Mouse (Mus musculus): ENCODE data around the gene Fam172a. TPM values are rescaled to one million over a fixed set of nuclear protein-coding genes. Genes with fewer than 3 reads are reported as not detected.
A peak's percentile ranks its signal among the peaks of the same experiment; 100 is the strongest.

The Fam172a gene
- polyA plus RNA-seq, 1 experiment = 5.3 TPM

DNA sequence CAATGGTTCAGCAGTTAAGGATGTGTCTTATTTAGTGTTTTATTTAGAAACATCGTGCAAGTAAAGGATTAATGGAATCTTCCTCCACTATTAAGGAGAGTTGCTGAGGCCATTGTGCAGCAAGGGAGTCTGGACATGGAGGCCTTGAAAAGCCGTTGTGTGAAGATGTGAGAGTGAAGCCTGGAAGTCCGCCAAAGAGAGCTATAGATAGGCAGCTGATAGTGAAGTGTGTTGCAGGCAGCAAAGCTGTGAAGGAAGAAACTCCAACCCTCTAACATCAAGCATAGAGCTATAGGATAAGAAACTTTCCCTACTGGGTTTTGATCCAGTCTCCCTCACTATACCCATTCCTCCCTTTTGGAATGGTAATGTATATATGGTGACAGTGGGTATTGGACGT lies 385.9 kb downstream of the Fam172a start:
- no peak for DNase-seq
- Histone ChIP-seq H3K4me1 (ENCODE audit: control insufficient read depth, insufficient read depth, low read length) (no peaks in the 10 kb centered on the region), H3K36me3 (ENCODE audit: control insufficient read depth, insufficient read depth, low read length) (no peaks in the 10 kb centered on the region), H3K27me3 (replicated peaks; ENCODE audit: control insufficient read depth, insufficient read depth, low read length) (no peaks in the 10 kb centered on the region), H3K27ac (ENCODE audit: insufficient read depth, low read depth, low read length) (no peak overlapping the region), H3K4me3 (ENCODE audit: insufficient read depth, low read depth, low read length) (no peak overlapping the region)
- TF ChIP-seq POLR2A (IDR thresholded peaks at IDR 0.05; ENCODE audit: low read depth, low read length) (no peak), CTCF (conservative IDR thresholded peaks at IDR 0.05; ENCODE audit: insufficient read depth, insufficient read length, low read depth, low read length) (no peak)
- 92% methylated on average over 4 of the region's 4 CpGs for WGBS

DNA sequence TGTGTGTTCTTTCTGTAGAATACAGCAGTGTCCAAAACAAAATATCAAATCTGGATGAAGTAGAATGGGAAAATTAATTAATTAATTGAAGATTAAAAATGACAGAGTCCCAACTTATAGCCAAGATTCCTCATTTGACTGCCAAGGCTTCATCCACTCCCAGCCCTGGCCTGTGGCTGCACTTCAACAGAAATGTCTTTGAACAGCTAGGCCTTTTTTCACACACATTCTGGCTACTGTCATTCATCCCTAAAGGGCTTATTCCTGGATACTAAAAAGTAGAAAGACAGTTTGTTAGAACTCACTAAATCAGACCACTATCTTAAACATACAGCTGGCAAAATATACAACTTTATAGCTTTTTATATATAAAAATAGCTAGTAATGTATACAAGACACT lies 388.9 kb downstream of the Fam172a start:
- H3K4me1 ChIP-seq (ENCODE audit: control insufficient read depth, insufficient read depth, low read length) = no peaks in the 10 kb centered on the region
- no peaks in the 10 kb centered on the region; the same call in 1 of the 2 replicates for H3K27me3 ChIP-seq (replicated peaks; ENCODE audit: control insufficient read depth, insufficient read depth, low read length)
- TF ChIP-seq CTCF (conservative IDR thresholded peaks at IDR 0.05; ENCODE audit: insufficient read depth, insufficient read length, low read depth, low read length) (no peak), POLR2A (IDR thresholded peaks at IDR 0.05; ENCODE audit: low read depth, low read length) (no peak)
- no peaks in the 10 kb centered on the region for H3K36me3 ChIP-seq (ENCODE audit: control insufficient read depth, insufficient read depth, low read length)
- DNase-seq = no peak
- H3K27ac ChIP-seq (ENCODE audit: insufficient read depth, low read depth, low read length) = no peak overlapping the region
- H3K4me3 ChIP-seq (ENCODE audit: insufficient read depth, low read depth, low read length) = no peak overlapping the region

- Histone ChIP-seq H3K27me3 (replicated peaks; ENCODE audit: control insufficient read depth, insufficient read depth, low read length) (no peaks in the 10 kb centered on the region; the same call in 1 of the 2 replicates), H3K4me1 (ENCODE audit: control insufficient read depth, insufficient read depth, low read length) (no peaks in the 10 kb centered on the region), H3K36me3 (ENCODE audit: control insufficient read depth, insufficient read depth, low read length) (no peaks in the 10 kb centered on the region), H3K4me3 (ENCODE audit: insufficient read depth, low read depth, low read length) (no peak overlapping the region), H3K27ac (ENCODE audit: insufficient read depth, low read depth, low read length) (no peak overlapping the region)
- TF ChIP-seq CTCF (conservative IDR thresholded peaks at IDR 0.05; ENCODE audit: insufficient read depth, insufficient read length, low read depth, low read length) (no peak), POLR2A (IDR thresholded peaks at IDR 0.05; ENCODE audit: low read depth, low read length) (no peak)
- 96% methylated on average over 3 of the region's 3 CpGs for WGBS
- DNase-seq = no peak
Observed at GRCm38 (mm10) chr13:78091949-78092348, 390.1 kb downstream of the Fam172a start.

DNA sequence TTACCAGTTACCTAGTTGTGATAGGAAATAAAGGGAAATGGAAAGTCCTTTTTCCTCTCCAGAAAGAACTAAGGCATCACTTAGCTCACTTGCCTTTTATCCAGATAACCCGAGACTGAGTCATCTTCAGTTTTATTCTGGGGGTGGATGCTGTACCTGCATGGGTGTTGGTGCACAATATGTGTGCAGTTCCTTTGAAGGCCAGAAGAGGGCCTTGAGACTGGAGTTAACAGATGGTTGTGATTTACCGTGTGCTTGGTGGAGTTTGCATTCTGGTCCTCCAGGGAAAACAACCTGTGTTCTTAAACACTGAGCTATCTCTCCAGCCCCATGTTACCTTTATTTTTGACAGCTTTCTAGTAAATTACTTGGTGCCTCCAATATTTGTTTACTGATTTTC lies 392.5 kb downstream of the Fam172a start:
- Histone ChIP-seq H3K36me3 (ENCODE audit: control insufficient read depth, insufficient read depth, low read length) (no peaks in the 10 kb centered on the region), H3K27me3 (replicated peaks; ENCODE audit: control insufficient read depth, insufficient read depth, low read length) (no peaks in the 10 kb centered on the region; the same call in 1 of the 2 replicates), H3K27ac (ENCODE audit: insufficient read depth, low read depth, low read length) (no peak overlapping the region), H3K4me3 (ENCODE audit: insufficient read depth, low read depth, low read length) (no peak overlapping the region), H3K4me1 (ENCODE audit: control insufficient read depth, insufficient read depth, low read length) (no peaks in the 10 kb centered on the region)
- no peak for DNase-seq
- no peak for TF ChIP-seq POLR2A (IDR thresholded peaks at IDR 0.05; ENCODE audit: low read depth, low read length)
- TF ChIP-seq CTCF (conservative IDR thresholded peaks at IDR 0.05; ENCODE audit: insufficient read depth, insufficient read length, low read depth, low read length) = 0 out of 2 replicates have a peak, but pooled peaks have one; percentile 8
- WGBS = 94% methylated on average over 2 of the region's 2 CpGs

- 84% methylated on average over 1 of the region's 1 CpGs for WGBS
- no peaks in the 10 kb centered on the region; the same call in 1 of the 2 replicates for H3K27me3 ChIP-seq (replicated peaks; ENCODE audit: control insufficient read depth, insufficient read depth, low read length)
- no peak overlapping the region for H3K27ac ChIP-seq (ENCODE audit: insufficient read depth, low read depth, low read length)
- no peak overlapping the region for H3K4me3 ChIP-seq (ENCODE audit: insufficient read depth, low read depth, low read length)
- H3K4me1 ChIP-seq (ENCODE audit: control insufficient read depth, insufficient read depth, low read length) = no peaks in the 10 kb centered on the region
- no peak for TF ChIP-seq POLR2A (IDR thresholded peaks at IDR 0.05; ENCODE audit: low read depth, low read length)
- TF ChIP-seq CTCF (conservative IDR thresholded peaks at IDR 0.05; ENCODE audit: insufficient read depth, insufficient read length, low read depth, low read length) = no peak
- DNase-seq = no peak
- no peaks in the 10 kb centered on the region for H3K36me3 ChIP-seq (ENCODE audit: control insufficient read depth, insufficient read depth, low read length)
Observed at GRCm38 (mm10) chr13:78095071-78095973, 393.5 kb downstream of the Fam172a start.

DNA sequence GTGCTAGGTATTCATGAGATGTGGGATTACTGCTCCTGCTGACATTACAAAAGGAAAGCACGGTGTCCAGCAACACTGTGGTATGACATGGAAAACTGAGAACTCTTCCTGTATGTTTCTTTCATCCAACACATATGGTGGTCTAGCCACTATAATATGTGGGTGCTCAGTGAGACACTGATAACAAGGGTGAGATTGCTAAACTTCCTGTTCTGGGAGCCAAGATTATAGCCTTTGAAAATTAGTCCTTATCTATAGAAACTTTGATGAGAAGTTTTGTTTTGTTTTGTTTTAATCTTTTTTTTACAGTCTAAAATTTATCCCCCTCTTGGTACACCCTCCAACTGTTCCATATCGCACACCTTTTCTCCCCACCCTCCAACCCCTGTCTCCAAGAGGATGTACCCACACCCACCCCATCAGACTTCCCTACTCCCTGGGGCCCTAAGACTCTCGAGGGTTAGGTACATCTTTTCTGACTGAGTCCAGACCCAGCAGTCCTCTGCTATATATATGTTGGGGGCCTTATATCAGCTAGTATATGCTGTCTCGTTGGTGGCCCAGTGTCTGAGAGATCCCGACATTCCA lies 397.1 kb downstream of the Fam172a start:
- H3K4me3 ChIP-seq (ENCODE audit: insufficient read depth, low read depth, low read length) = no peak overlapping the region
- TF ChIP-seq CTCF (conservative IDR thresholded peaks at IDR 0.05; ENCODE audit: insufficient read depth, insufficient read length, low read depth, low read length) = no peak
- no peak for TF ChIP-seq POLR2A (IDR thresholded peaks at IDR 0.05; ENCODE audit: low read depth, low read length)
- WGBS = 87% methylated on average over 5 of the region's 5 CpGs
- no peaks in the 10 kb centered on the region; the same call in 1 of the 2 replicates for H3K27me3 ChIP-seq (replicated peaks; ENCODE audit: control insufficient read depth, insufficient read depth, low read length)
- H3K36me3 ChIP-seq (ENCODE audit: control insufficient read depth, insufficient read depth, low read length) = no peaks in the 10 kb centered on the region
- DNase-seq = no peak
- H3K27ac ChIP-seq (ENCODE audit: insufficient read depth, low read depth, low read length) = no peak overlapping the region
- no peaks in the 10 kb centered on the region for H3K4me1 ChIP-seq (ENCODE audit: control insufficient read depth, insufficient read depth, low read length)
